Mouse (Mus musculus) C2C12 (cell line): ENCODE measurements around the gene Gm5737. TPM values are rescaled to one million over a fixed set of nuclear protein-coding genes. Genes with fewer than 3 reads are reported as not detected.

ENCODE experiments used
- H3K27me3 ChIP-seq: one replicate; pipeline ENCODE4 v1.6.1; 2011; ENCODE audit not compliant: control insufficient read depth, insufficient read depth, insufficient read length
- H3K36me3 ChIP-seq: one replicate; pipeline ENCODE4 v1.6.1; 2011; ENCODE audit not compliant: control insufficient read depth, insufficient read depth
- H3K4me3 ChIP-seq: one replicate; pipeline ENCODE4 v1.5.1; 2011; ENCODE audit warnings: mild to moderate bottlenecking, control low read depth; ENCODE audit not compliant: poor library complexity, insufficient read depth, severe bottlenecking
- H3K79me2 ChIP-seq: one replicate; pipeline ENCODE4 v1.6.1; 2011; ENCODE audit not compliant: control insufficient read depth, insufficient read depth
- H3K79me3 ChIP-seq: one replicate; pipeline ENCODE4 v1.6.1; 2011; ENCODE audit warnings: low read depth, control low read depth
- H3ac ChIP-seq: one replicate; pipeline ENCODE3; 2011; ENCODE audit warnings: low read depth; ENCODE audit not compliant: control insufficient read depth, insufficient read length
- CEBPB ChIP-seq: IDR thresholded peaks from one replicate; pipeline ENCODE4 v1.6.1; 2011; ENCODE audit warnings: low read depth, mild to moderate bottlenecking, control low read depth, moderate library complexity
- CTCF ChIP-seq: IDR thresholded peaks from one replicate; pipeline ENCODE4 v1.5.1; 2011; ENCODE audit not compliant: control insufficient read depth, insufficient read depth, insufficient read length
- FOSL1 ChIP-seq: IDR thresholded peaks from one replicate; pipeline ENCODE4 v1.8.0; 2011; ENCODE audit warnings: mild to moderate bottlenecking, low read length; ENCODE audit not compliant: poor library complexity, insufficient read depth, severe bottlenecking
- MAX ChIP-seq: IDR thresholded peaks from one replicate; pipeline ENCODE4 v1.6.1; 2011; ENCODE audit warnings: mild to moderate bottlenecking, control low read depth
- MYOD1 ChIP-seq: IDR thresholded peaks from one replicate; pipeline ENCODE4 v1.6.1; 2011; ENCODE audit warnings: low read depth; ENCODE audit not compliant: control insufficient read depth, insufficient read length
- MYOG ChIP-seq: IDR thresholded peaks from one replicate; pipeline ENCODE4 v1.6.1; 2011; ENCODE audit not compliant: control insufficient read depth, insufficient read length; ENCODE audit errors: extremely low read depth
- USF1 ChIP-seq: IDR thresholded peaks from one replicate; pipeline ENCODE4 v1.6.1; 2011; ENCODE audit warnings: low read depth, mild to moderate bottlenecking, control low read depth, moderate library complexity
- long read RNA-seq, 2 experiments: library from polyadenylated mRNA; unstranded; transcript quantifications; one replicate each; pipeline ENCODE4 v2.0.0; 2019 to 2020
- polyA plus RNA-seq: library from polyadenylated mRNA; unstranded; fragments of >200 nt; fragmentation: generic; extraction: Trizol; gene quantifications from one replicate; pipeline ENCODE4 v1.2.1, GENCODE M21; 2012; ENCODE audit warnings: missing spikeins

Gene Gm5737
- not detected for polyA plus RNA-seq
- long read RNA-seq, experiment 1, result 0 reads
- long read RNA-seq, experiment 2, result 0 reads

DNA sequence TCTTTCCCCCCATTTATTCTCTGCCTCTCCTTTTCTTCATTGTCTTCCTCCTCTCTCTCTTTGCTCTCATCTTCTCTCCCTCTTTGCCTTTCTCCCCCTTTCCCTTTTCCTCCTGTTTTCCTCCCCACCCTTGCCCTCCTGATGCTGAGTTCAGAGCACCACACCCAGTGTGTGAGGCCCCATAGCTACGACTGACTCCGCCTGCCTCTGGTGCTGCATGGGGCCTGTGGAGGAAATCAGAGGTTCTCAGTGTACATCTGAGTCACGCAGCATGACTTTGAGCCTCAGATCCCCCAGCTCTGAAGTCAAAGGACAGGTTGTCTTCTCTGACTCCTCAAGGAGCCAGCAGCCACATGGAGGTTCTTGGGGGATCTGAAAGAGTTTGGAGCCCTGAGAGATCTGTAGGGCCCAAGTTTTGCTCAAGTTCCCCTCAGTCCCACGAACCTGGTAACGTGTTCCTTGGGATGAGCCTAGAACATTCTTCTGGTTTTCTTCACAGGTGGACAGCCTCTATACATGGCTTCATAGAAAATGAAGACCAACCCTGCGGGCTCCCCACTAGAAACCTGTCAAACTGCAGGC, at the start of gene Gm5737:
Gene Gm5737, plus strand, starts transcription at position 532 of the 582 bp plus-strand sequence.
- Histone ChIP-seq H3K79me3 (no peaks in the 10 kb centered on the region), H3K36me3 (no peaks in the 10 kb centered on the region), H3K4me3 (no peak within 1 kb of the TSS), H3ac (no peak within 1 kb of the TSS), H3K79me2 (no peaks in the 10 kb centered on the region), H3K27me3 (peaks cover 28% of the 10 kb centered on the region)
- no peak for TF ChIP-seq CEBPB
- TF ChIP-seq FOSL1, result no peak
- no peak for TF ChIP-seq MYOG
- TF ChIP-seq USF1, result no peak
- no peak for TF ChIP-seq MAX
- no peak for TF ChIP-seq CTCF
- no peak for TF ChIP-seq MYOD1

DNA sequence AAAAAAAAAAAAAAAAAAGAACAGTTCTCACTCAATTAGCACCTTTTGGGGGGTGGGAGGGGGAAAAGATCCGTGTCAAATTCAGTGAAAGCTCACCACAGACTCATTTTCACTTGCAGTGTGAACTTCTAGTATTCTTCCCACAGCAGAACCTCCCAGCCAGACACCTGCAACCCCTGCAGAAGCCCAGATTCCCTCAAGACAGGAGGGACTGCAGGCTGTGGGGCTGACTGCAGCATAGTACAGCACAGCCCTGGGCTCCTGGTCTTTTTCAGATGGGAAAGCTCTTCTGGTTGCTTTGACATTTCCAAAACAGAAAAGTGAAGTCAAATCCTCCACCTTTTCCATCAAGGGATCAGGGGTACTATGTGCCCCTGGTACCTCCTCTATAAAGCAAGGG, 44.8 kb upstream of the Gm5737 start:
- Histone ChIP-seq H3K4me3 (no peak overlapping the region), H3ac (no peak overlapping the region), H3K36me3 (no peaks in the 10 kb centered on the region), H3K79me2 (no peaks in the 10 kb centered on the region), H3K79me3 (no peaks in the 10 kb centered on the region), H3K27me3 (peaks cover 33% of the 10 kb centered on the region)
- TF ChIP-seq MAX (no peak), CEBPB (no peak), CTCF (no peak), FOSL1 (no peak), USF1 (no peak), MYOG (no peak), MYOD1 (no peak)

DNA sequence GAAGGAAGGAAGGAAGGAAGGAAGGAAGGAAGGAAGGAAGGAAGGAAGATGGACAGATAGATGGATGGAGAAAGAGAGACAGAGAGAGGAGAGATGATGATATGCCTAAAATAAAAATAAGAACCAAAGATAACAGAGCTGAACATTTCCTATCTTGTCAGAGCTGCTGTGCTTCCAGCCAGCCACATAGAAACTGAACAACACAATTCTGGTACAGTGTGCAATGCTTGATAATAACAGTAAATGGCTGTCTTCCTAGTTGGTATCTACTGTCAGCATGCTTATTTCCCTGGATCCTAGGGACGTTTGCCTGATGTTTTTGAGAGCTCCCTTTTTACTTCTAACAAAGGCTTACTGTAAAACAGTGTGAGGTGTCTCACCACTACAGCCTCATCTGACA, 40.8 kb upstream of the Gm5737 start:
- Histone ChIP-seq H3ac (no peak overlapping the region), H3K27me3 (peaks cover 29% of the 10 kb centered on the region), H3K4me3 (no peak overlapping the region), H3K79me2 (no peaks in the 10 kb centered on the region), H3K79me3 (no peaks in the 10 kb centered on the region), H3K36me3 (no peaks in the 10 kb centered on the region)
- TF ChIP-seq CEBPB, result no peak
- TF ChIP-seq MAX, result no peak
- no peak for TF ChIP-seq FOSL1
- no peak for TF ChIP-seq USF1
- TF ChIP-seq MYOD1, result no peak
- TF ChIP-seq MYOG, result no peak
- no peak for TF ChIP-seq CTCF

DNA sequence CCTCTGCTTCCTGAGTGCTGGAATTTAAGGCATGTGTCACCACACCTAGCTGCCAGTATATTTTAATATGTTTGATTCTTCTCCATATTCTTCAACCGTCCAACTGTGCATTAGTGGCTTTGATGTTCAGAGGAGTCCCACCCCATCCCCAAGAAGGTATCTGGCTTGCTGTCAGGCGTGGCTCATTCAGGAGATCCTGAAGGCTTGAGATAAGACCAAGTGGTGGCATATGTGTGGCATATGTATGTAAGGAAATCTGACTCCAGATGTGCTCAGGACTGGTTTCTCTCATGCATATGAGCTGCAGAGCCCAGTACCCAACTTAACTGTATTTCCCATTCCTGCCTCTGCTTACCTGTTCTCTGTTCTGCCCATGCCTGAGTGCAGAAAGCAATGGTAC, 34.2 kb upstream of the Gm5737 start:
- Histone ChIP-seq H3K79me2 (no peaks in the 10 kb centered on the region), H3K36me3 (no peaks in the 10 kb centered on the region), H3K4me3 (no peak overlapping the region), H3K27me3 (peaks cover 20% of the 10 kb centered on the region), H3K79me3 (no peaks in the 10 kb centered on the region), H3ac (no peak overlapping the region)
- TF ChIP-seq CEBPB (no peak), FOSL1 (no peak), MYOG (no peak), MYOD1 (no peak), CTCF (no peak), USF1 (no peak), MAX (no peak)

DNA sequence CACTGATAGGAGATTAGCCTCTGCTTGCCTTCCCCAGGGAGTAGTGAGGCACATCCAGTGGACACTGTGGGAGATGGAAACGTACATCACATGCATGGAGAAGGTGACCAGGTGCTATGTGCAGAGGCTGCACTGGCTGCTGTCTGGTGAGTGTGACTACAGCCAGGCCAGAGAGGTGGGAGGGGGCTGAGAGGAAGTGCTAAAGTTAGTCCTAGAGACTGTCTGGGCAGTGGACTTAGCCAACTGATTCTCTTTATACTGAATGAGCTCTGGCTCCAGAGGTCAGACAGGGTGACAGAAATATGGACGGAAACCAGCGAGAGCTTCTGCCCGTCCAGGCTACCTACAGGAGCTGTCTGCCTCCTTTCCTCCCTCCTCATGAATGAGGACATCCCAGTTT, 16.6 kb upstream of the Gm5737 start:
- H3ac ChIP-seq, result no peak overlapping the region
- no peaks in the 10 kb centered on the region for H3K36me3 ChIP-seq
- no peaks in the 10 kb centered on the region for H3K79me2 ChIP-seq
- peaks cover 12% of the 10 kb centered on the region for H3K27me3 ChIP-seq
- no peaks in the 10 kb centered on the region for H3K79me3 ChIP-seq
- H3K4me3 ChIP-seq, result no peak overlapping the region
- no peak for TF ChIP-seq CEBPB
- TF ChIP-seq FOSL1, result no peak
- no peak for TF ChIP-seq MAX
- no peak for TF ChIP-seq MYOG
- no peak for TF ChIP-seq CTCF
- no peak for TF ChIP-seq USF1
- no peak for TF ChIP-seq MYOD1

DNA sequence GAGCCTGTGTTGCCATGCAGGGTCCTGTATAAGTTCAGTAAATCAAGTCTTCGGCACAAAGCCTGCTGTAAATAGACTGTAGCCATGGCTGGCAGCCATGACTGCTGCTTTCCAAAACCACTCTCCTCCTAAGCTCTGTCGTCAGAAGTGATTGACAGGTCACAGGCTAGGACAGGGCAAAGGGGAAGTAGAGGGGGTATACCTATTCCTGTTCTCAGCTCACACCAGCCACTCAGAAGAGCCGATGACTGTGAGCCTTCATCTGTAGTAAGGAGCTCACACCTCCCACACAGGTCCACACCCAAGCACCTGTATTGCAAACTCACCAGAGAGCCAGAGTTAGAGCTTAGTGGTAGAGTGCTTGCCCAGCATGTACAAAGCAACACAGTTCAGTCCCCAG, 15.8 kb upstream of the Gm5737 start:
- H3K79me2 ChIP-seq, result no peaks in the 10 kb centered on the region
- H3K4me3 ChIP-seq, result no peak overlapping the region
- H3K27me3 ChIP-seq, result peaks cover 12% of the 10 kb centered on the region
- H3K36me3 ChIP-seq, result no peaks in the 10 kb centered on the region
- no peaks in the 10 kb centered on the region for H3K79me3 ChIP-seq
- no peak overlapping the region for H3ac ChIP-seq
- no peak for TF ChIP-seq CEBPB
- TF ChIP-seq MAX, result no peak
- TF ChIP-seq MYOD1, result no peak
- TF ChIP-seq USF1, result no peak
- TF ChIP-seq CTCF, result no peak
- TF ChIP-seq FOSL1, result no peak
- TF ChIP-seq MYOG, result no peak
